Mouse (Mus musculus): ENCODE data around the gene Mettl24. TPM values are rescaled to one million over a fixed set of nuclear protein-coding genes. Genes with fewer than 3 reads are reported as not detected.
A peak's percentile ranks its signal among the peaks of the same experiment; 100 is the strongest.
"Not testable (repeated sequence)": the region's sequence is repeated elsewhere in the genome, so short reads cannot be mapped to it uniquely, and the experiment has no call there.

Mettl24 gene
- polyA plus RNA-seq, 1 experiment, result 1.6 TPM

- H3K27me3 ChIP-seq (replicated peaks; ENCODE audit: control insufficient read depth, insufficient read depth, low read length), result no peaks in the 10 kb centered on the region
- H3K4me1 ChIP-seq (ENCODE audit: control insufficient read depth, insufficient read depth, low read length), result no peaks in the 10 kb centered on the region
- WGBS, result 90% methylated on average over 3 of the region's 3 CpGs
- no peak overlapping the region for H3K27ac ChIP-seq (ENCODE audit: insufficient read depth, low read depth, low read length)
- DNase-seq, result no peak
- TF ChIP-seq CTCF (conservative IDR thresholded peaks at IDR 0.05; ENCODE audit: insufficient read depth, insufficient read length, low read depth, low read length), result no peak
- TF ChIP-seq POLR2A (IDR thresholded peaks at IDR 0.05; ENCODE audit: low read depth, low read length), result no peak
- H3K4me3 ChIP-seq (ENCODE audit: insufficient read depth, low read depth, low read length), result no peak overlapping the region
- no peaks in the 10 kb centered on the region for H3K36me3 ChIP-seq (ENCODE audit: control insufficient read depth, insufficient read depth, low read length)
Observed at GRCm38 (mm10) chr10:40792115-40792514, 109.0 kb downstream of the Mettl24 start.

GRCm38 (mm10) chr10:40805221-40805620, 122.1 kb downstream of the Mettl24 start:
- no peak for TF ChIP-seq CTCF (conservative IDR thresholded peaks at IDR 0.05; ENCODE audit: insufficient read depth, insufficient read length, low read depth, low read length)
- Histone ChIP-seq H3K27me3 (replicated peaks; ENCODE audit: control insufficient read depth, insufficient read depth, low read length) (no peaks in the 10 kb centered on the region), H3K4me3 (ENCODE audit: insufficient read depth, low read depth, low read length) (no peak overlapping the region), H3K4me1 (ENCODE audit: control insufficient read depth, insufficient read depth, low read length) (no peaks in the 10 kb centered on the region), H3K36me3 (ENCODE audit: control insufficient read depth, insufficient read depth, low read length) (no peaks in the 10 kb centered on the region), H3K27ac (ENCODE audit: insufficient read depth, low read depth, low read length) (no peak overlapping the region)
- DNase-seq, result no peak
- 84% methylated on average over 1 of the region's 1 CpGs for WGBS

GRCm38 (mm10) chr10:40806221-40806620, 123.1 kb downstream of the Mettl24 start:
- TF ChIP-seq POLR2A (IDR thresholded peaks at IDR 0.05; ENCODE audit: low read depth, low read length), result no peak
- no peak for TF ChIP-seq CTCF (conservative IDR thresholded peaks at IDR 0.05; ENCODE audit: insufficient read depth, insufficient read length, low read depth, low read length)
- H3K4me3 ChIP-seq (ENCODE audit: insufficient read depth, low read depth, low read length), result no peak overlapping the region
- H3K27ac ChIP-seq (ENCODE audit: insufficient read depth, low read depth, low read length), result no peak overlapping the region
- no peaks in the 10 kb centered on the region for H3K4me1 ChIP-seq (ENCODE audit: control insufficient read depth, insufficient read depth, low read length)
- no peaks in the 10 kb centered on the region for H3K36me3 ChIP-seq (ENCODE audit: control insufficient read depth, insufficient read depth, low read length)
- no peaks in the 10 kb centered on the region for H3K27me3 ChIP-seq (replicated peaks; ENCODE audit: control insufficient read depth, insufficient read depth, low read length)
- WGBS, result 76% methylated on average over 4 of the region's 4 CpGs
- DNase-seq, result peak; percentile 66

- H3K36me3 ChIP-seq (ENCODE audit: control insufficient read depth, insufficient read depth, low read length); H3K4me1 ChIP-seq (ENCODE audit: control insufficient read depth, insufficient read depth, low read length); H3K27me3 ChIP-seq (replicated peaks; ENCODE audit: control insufficient read depth, insufficient read depth, low read length); H3K27ac ChIP-seq (ENCODE audit: insufficient read depth, low read depth, low read length); H3K4me3 ChIP-seq (ENCODE audit: insufficient read depth, low read depth, low read length): not testable (repeated sequence)
- 30% methylated on average over 5 of the region's 5 CpGs for WGBS
- peak; percentile 71 for DNase-seq
Observed at GRCm38 (mm10) chr10:40809411-40809910, 126.4 kb downstream of the Mettl24 start.

- Histone ChIP-seq H3K27ac (ENCODE audit: insufficient read depth, low read depth, low read length) (no peak overlapping the region), H3K36me3 (ENCODE audit: control insufficient read depth, insufficient read depth, low read length) (no peaks in the 10 kb centered on the region), H3K4me1 (ENCODE audit: control insufficient read depth, insufficient read depth, low read length) (no peaks in the 10 kb centered on the region), H3K4me3 (ENCODE audit: insufficient read depth, low read depth, low read length) (no peak overlapping the region), H3K27me3 (replicated peaks; ENCODE audit: control insufficient read depth, insufficient read depth, low read length) (no peaks in the 10 kb centered on the region)
- no peak for DNase-seq
- peak; percentile 57 for TF ChIP-seq CTCF (conservative IDR thresholded peaks at IDR 0.05; ENCODE audit: insufficient read depth, insufficient read length, low read depth, low read length)
- TF ChIP-seq POLR2A (IDR thresholded peaks at IDR 0.05; ENCODE audit: low read depth, low read length), result no peak
- 75% methylated on average over 4 of the region's 4 CpGs for WGBS
Observed at GRCm38 (mm10) chr10:40813627-40814026, 130.5 kb downstream of the Mettl24 start.

GRCm38 (mm10) chr10:40816471-40816870, 133.4 kb downstream of the Mettl24 start:
- H3K27me3 ChIP-seq (replicated peaks; ENCODE audit: control insufficient read depth, insufficient read depth, low read length), result no peaks in the 10 kb centered on the region
- WGBS, result 62% methylated on average over 6 of the region's 6 CpGs
- TF ChIP-seq CTCF (conservative IDR thresholded peaks at IDR 0.05; ENCODE audit: insufficient read depth, insufficient read length, low read depth, low read length) (no peak), POLR2A (IDR thresholded peaks at IDR 0.05; ENCODE audit: low read depth, low read length) (no peak)
- H3K4me3 ChIP-seq (ENCODE audit: insufficient read depth, low read depth, low read length), result no peak overlapping the region
- H3K4me1 ChIP-seq (ENCODE audit: control insufficient read depth, insufficient read depth, low read length), result no peaks in the 10 kb centered on the region
- no peaks in the 10 kb centered on the region for H3K36me3 ChIP-seq (ENCODE audit: control insufficient read depth, insufficient read depth, low read length)
- H3K27ac ChIP-seq (ENCODE audit: insufficient read depth, low read depth, low read length), result no peak overlapping the region
- no peak for DNase-seq

- 80% methylated on average over 6 of the region's 6 CpGs for WGBS
- no peak for DNase-seq
- Histone ChIP-seq H3K4me3 (ENCODE audit: insufficient read depth, low read depth, low read length) (no peak overlapping the region), H3K27ac (ENCODE audit: insufficient read depth, low read depth, low read length) (no peak overlapping the region), H3K4me1 (ENCODE audit: control insufficient read depth, insufficient read depth, low read length) (no peaks in the 10 kb centered on the region), H3K27me3 (replicated peaks; ENCODE audit: control insufficient read depth, insufficient read depth, low read length) (no peaks in the 10 kb centered on the region), H3K36me3 (ENCODE audit: control insufficient read depth, insufficient read depth, low read length) (no peaks in the 10 kb centered on the region)
- TF ChIP-seq CTCF (conservative IDR thresholded peaks at IDR 0.05; ENCODE audit: insufficient read depth, insufficient read length, low read depth, low read length) (no peak), POLR2A (IDR thresholded peaks at IDR 0.05; ENCODE audit: low read depth, low read length) (no peak)
Observed at GRCm38 (mm10) chr10:40825952-40826351, 142.9 kb downstream of the Mettl24 start.

GRCm38 (mm10) chr10:40827706-40828105, 144.6 kb downstream of the Mettl24 start:
- no peak for TF ChIP-seq CTCF (conservative IDR thresholded peaks at IDR 0.05; ENCODE audit: insufficient read depth, insufficient read length, low read depth, low read length)
- no peak for TF ChIP-seq POLR2A (IDR thresholded peaks at IDR 0.05; ENCODE audit: low read depth, low read length)
- WGBS, result 85% methylated on average over 4 of the region's 4 CpGs
- Histone ChIP-seq H3K36me3 (ENCODE audit: control insufficient read depth, insufficient read depth, low read length) (no peaks in the 10 kb centered on the region; the same call in 1 of the 2 replicates), H3K4me3 (ENCODE audit: insufficient read depth, low read depth, low read length) (no peak overlapping the region), H3K4me1 (ENCODE audit: control insufficient read depth, insufficient read depth, low read length) (no peaks in the 10 kb centered on the region), H3K27ac (ENCODE audit: insufficient read depth, low read depth, low read length) (no peak overlapping the region), H3K27me3 (replicated peaks; ENCODE audit: control insufficient read depth, insufficient read depth, low read length) (no peaks in the 10 kb centered on the region)
- DNase-seq, result no peak

Data from kidney, adult 2 months (tissue).